ENCODE assay signal across 21 mouse cellular contexts in the genomic region with DNA sequence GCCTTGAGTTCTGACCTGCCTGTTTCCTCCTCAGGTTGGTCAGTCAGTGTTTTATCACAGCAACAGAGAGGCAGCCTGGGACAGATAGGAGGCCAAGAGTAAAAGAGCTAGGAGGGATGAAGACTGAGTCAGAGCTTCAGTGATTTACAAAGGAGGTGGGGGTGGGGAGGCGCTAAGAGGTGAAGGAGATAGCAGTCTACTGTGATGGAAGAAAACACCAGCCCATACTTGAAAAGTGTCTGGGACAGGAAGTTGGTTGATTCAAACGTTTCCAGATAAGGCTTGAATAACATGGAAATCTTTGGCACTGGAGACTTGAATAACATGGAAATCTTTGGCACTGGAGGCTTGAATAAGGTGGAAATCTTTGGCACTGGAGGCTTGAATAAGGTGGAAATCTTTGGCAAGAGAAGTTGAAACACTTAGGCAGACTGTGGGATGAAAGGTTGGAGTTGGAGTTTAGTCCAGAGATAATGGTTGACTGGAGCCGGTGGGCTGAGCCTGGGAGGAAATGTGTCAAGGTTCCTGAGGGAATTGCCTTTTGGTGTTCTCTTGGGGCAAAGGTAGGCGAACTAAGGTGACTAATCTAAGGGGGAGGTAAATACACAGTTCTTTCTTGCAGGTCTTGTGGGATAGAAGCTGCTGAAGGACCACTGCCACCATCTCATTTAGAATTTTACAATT. TPM values are rescaled to one million over a fixed set of nuclear protein-coding genes. Genes with fewer than 3 reads are reported as not detected.
A peak's percentile ranks its signal among the peaks of the same experiment; 100 is the strongest.
DNase-seq lines count a peak whose midpoint lies in the region; ATAC-seq and TF ChIP-seq lines count a peak whose summit lies in the region.
"Had no signal": no experiment of that assay in that cellular context is flagged by ENCODE, and none has a peak within 500 bp of the region (broad histone marks: within the 10 kb centered on the region; RNA-seq: fewer than 3 reads in every experiment).

No protein-coding gene starts in this region.

- no peaks in the 10 kb centered on the region for H3K79me2 ChIP-seq in heart, adult 2 months (replicated peaks; ENCODE audit: control insufficient read depth, insufficient read depth, low read length)
- H3K79me2 ChIP-seq in MEL (ENCODE audit: control insufficient read depth, insufficient read depth, low read length, poor library complexity): peaks cover 6% of the 10 kb centered on the region

- 19% methylated on average over 4 of the region's 4 CpGs for WGBS in heart, postnatal 0 days
- 31% methylated on average over 4 of the region's 4 CpGs for WGBS in heart, adult 2 months
- WGBS in kidney, embryonic 16.5 days: 48% methylated on average over 4 of the region's 4 CpGs

- intact Hi-C loops in heart, adult 2 months (cut with DNase I): no loop called here

- H3K4me1 ChIP-seq in heart, postnatal 0 days (ENCODE audit: control insufficient read depth, insufficient read depth): 0 out of 2 replicates have a peak, but pooled peaks cover 7% of the 10 kb centered on the region
- H3K4me1 ChIP-seq in heart, adult 2 months (ENCODE audit: control insufficient read depth, insufficient read depth, low read length): no peaks in the 10 kb centered on the region
- H3K4me1 ChIP-seq in kidney, embryonic 16.5 days (ENCODE audit: insufficient read depth, low read length): peaks cover 5% of the 10 kb centered on the region; the same call in 1 of the 2 replicates
- H3K4me1 ChIP-seq in MEL (ENCODE audit: control insufficient read depth in 1 of 2, insufficient read depth in 2 of 2, low read length in 2 of 2): peaks cover 4 to 25% of the 10 kb centered on the region in 2 experiments; a peak in 3 of 4 replicates
- H3K4me1 ChIP-seq: embryonic facial prominence, embryonic 12.5 days had no signal

- peak; percentile 14 for DNase-seq in heart, postnatal 0 days (ENCODE audit: low spot score)
- no peak for DNase-seq in heart, adult 2 months
- DNase-seq in kidney, adult 9 months: peak; percentile 69
- peak; percentile 64 for DNase-seq in MEL (ENCODE audit: low read depth, low spot score)
- peak; percentile 76 for DNase-seq in yolk sac, embryonic 10.5 days (ENCODE audit: low spot score)
- no peak for DNase-seq in frontal cortex, postnatal 25 days (ENCODE audit: low spot score in 2 of 2)
- DNase-seq: adrenal gland, postnatal 10 days; B cell, adult 2 months; cerebellum, adult 11 months; cerebellum, adult 8-10 months; cerebellum, postnatal 14 days; embryo, embryonic 11 days; gastrocnemius, postnatal 10 days had no signal

- TF ChIP-seq EP300 in heart, postnatal 0 days (IDR thresholded peaks at IDR 0.05; ENCODE audit: low read depth): no peak
- TF ChIP-seq EP300 in heart, adult 2 months (IDR thresholded peaks at IDR 0.05; ENCODE audit: insufficient read depth, low read depth, low read length): no peak
- peak in 1 of 2 experiments; percentile 53; a peak in 1 of 4 replicates for TF ChIP-seq EP300 in MEL (IDR thresholded peaks at IDR 0.05; ENCODE audit: low read depth in 1 of 2, low read length in 2 of 2)

- H3K9me3 ChIP-seq in heart, postnatal 0 days (replicated peaks; ENCODE audit: control insufficient read depth, low read length): no peaks in the 10 kb centered on the region
- H3K9me3 ChIP-seq in kidney, embryonic 16.5 days (ENCODE audit: low read length): no peaks in the 10 kb centered on the region
- H3K9me3 ChIP-seq in MEL (replicated peaks; ENCODE audit: insufficient read depth, low read length): no peaks in the 10 kb centered on the region
- H3K9me3 ChIP-seq: embryonic facial prominence, embryonic 12.5 days; forebrain, embryonic 15.5 days; G1E; heart, embryonic 10.5 days; hindbrain, embryonic 13.5 days had no signal

- H3K36me3 ChIP-seq in heart, postnatal 0 days (replicated peaks; ENCODE audit: control insufficient read depth, insufficient read depth, low read length): no peaks in the 10 kb centered on the region
- H3K36me3 ChIP-seq in heart, adult 2 months (ENCODE audit: control insufficient read depth, insufficient read depth, low read length): no peaks in the 10 kb centered on the region
- H3K36me3 ChIP-seq in kidney, embryonic 16.5 days (ENCODE audit: insufficient read depth, low read length): no peaks in the 10 kb centered on the region
- H3K36me3 ChIP-seq in MEL (ENCODE audit: control insufficient read depth in 1 of 2, insufficient read depth in 2 of 2, low read length in 2 of 2): peaks cover 0 to 10% of the 10 kb centered on the region in 2 experiments; a peak in 2 of 4 replicates
- H3K36me3 ChIP-seq: embryonic facial prominence, embryonic 12.5 days; forebrain, embryonic 15.5 days; G1E; heart, embryonic 10.5 days; hindbrain, embryonic 13.5 days had no signal

- no peak overlapping the region for H3K4me2 ChIP-seq in heart, postnatal 0 days (ENCODE audit: low read depth, low read length)
- no peak overlapping the region for H3K4me2 ChIP-seq in kidney, embryonic 16.5 days (replicated peaks; ENCODE audit: low read depth, low read length)
- H3K4me2 ChIP-seq: embryonic facial prominence, embryonic 12.5 days; forebrain, embryonic 15.5 days; hindbrain, embryonic 13.5 days had no signal

- H3K27me3 ChIP-seq in heart, postnatal 0 days (ENCODE audit: control insufficient read depth, insufficient read depth, low read length): no peaks in the 10 kb centered on the region
- no peaks in the 10 kb centered on the region for H3K27me3 ChIP-seq in heart, adult 2 months (ENCODE audit: control insufficient read depth, insufficient read depth, low read length)
- no peaks in the 10 kb centered on the region for H3K27me3 ChIP-seq in kidney, embryonic 16.5 days (ENCODE audit: insufficient read depth, low read length)
- no peaks in the 10 kb centered on the region for H3K27me3 ChIP-seq in MEL (ENCODE audit: control insufficient read depth in 1 of 2, insufficient read depth in 2 of 2, low read length in 2 of 2)
- H3K27me3 ChIP-seq: embryonic facial prominence, embryonic 12.5 days; forebrain, embryonic 15.5 days had no signal

- no peak for TF ChIP-seq CTCF in heart, postnatal 0 days (IDR thresholded peaks at IDR 0.05; ENCODE audit: low read depth)
- no peak for TF ChIP-seq CTCF in heart, adult 2 months (IDR thresholded peaks at IDR 0.05)
- TF ChIP-seq CTCF in MEL (IDR thresholded peaks at IDR 0.05 in 2 of 3, conservative IDR thresholded peaks at IDR 0.05 in 1 of 3; ENCODE audit: control insufficient read depth in 1 of 3, insufficient read depth in 1 of 3, low read depth in 2 of 3, low read length in 3 of 3, poor library complexity in 1 of 3, severe bottlenecking in 1 of 3): no peak

- no peak for TF ChIP-seq POLR2A in heart, adult 2 months (IDR thresholded peaks at IDR 0.05; ENCODE audit: insufficient read depth, low read depth, low read length)
- no peak for TF ChIP-seq POLR2A in MEL (IDR thresholded peaks at IDR 0.05; ENCODE audit: control insufficient read depth in 1 of 2, insufficient read depth in 1 of 2, low read depth in 1 of 2, low read length in 2 of 2, poor library complexity in 1 of 2)

- no peak for TF ChIP-seq RAD21 in MEL (IDR thresholded peaks at IDR 0.05; ENCODE audit: low read depth, low read length)

- no peak for ATAC-seq in heart, postnatal 0 days (ENCODE audit: insufficient read depth, low read depth)
- ATAC-seq in kidney, embryonic 16.5 days (ENCODE audit: low FRiP score, low TSS enrichment): no peak
- ATAC-seq: CD4-positive, CD25-positive, alpha-beta regulatory T cell, adult 4 months; forebrain, embryonic 15.5 days; hindbrain, postnatal 0 days had no signal

- H3K4me3 ChIP-seq in heart, postnatal 0 days (ENCODE audit: low read depth, low read length): no peak overlapping the region
- H3K4me3 ChIP-seq in heart, adult 2 months: no peak overlapping the region
- H3K4me3 ChIP-seq in kidney, embryonic 16.5 days (ENCODE audit: low read length): no peak overlapping the region
- H3K4me3 ChIP-seq in MEL (ENCODE audit: control insufficient read depth in 1 of 2, insufficient read depth in 1 of 2, low read depth in 2 of 2, low read length in 2 of 2): no peak overlapping the region
- H3K4me3 ChIP-seq: embryonic facial prominence, embryonic 12.5 days; forebrain, embryonic 15.5 days; heart, embryonic 10.5 days; hindbrain, embryonic 13.5 days had no signal

- H3K27ac ChIP-seq in heart, postnatal 0 days (ENCODE audit: low read depth): no peak overlapping the region
- H3K27ac ChIP-seq in heart, adult 2 months: no peak overlapping the region
- no peak overlapping the region for H3K27ac ChIP-seq in kidney, embryonic 16.5 days (ENCODE audit: low read length)
- no peak overlapping the region for H3K27ac ChIP-seq in MEL (ENCODE audit: control insufficient read depth, low read depth, low read length)
- H3K27ac ChIP-seq: embryonic facial prominence, embryonic 12.5 days; forebrain, embryonic 15.5 days; heart, embryonic 10.5 days; hindbrain, embryonic 13.5 days; hindbrain, postnatal 0 days had no signal

- H3K9ac ChIP-seq in heart, postnatal 0 days (replicated peaks; ENCODE audit: low read depth, low read length): no peak overlapping the region
- no peak overlapping the region for H3K9ac ChIP-seq in heart, adult 2 months (ENCODE audit: low read depth, low read length)
- no peak overlapping the region for H3K9ac ChIP-seq in kidney, embryonic 16.5 days (replicated peaks; ENCODE audit: low read length)
- H3K9ac ChIP-seq in MEL (ENCODE audit: control insufficient read depth, low read depth, low read length, poor library complexity, severe bottlenecking): no peak overlapping the region
- H3K9ac ChIP-seq: embryonic facial prominence, embryonic 12.5 days; forebrain, embryonic 15.5 days; hindbrain, embryonic 13.5 days had no signal

TF ChIP-seq in MEL, 35 proteins besides CTCF, POLR2A, EP300 and RAD21 (continues in another document):
- TF ChIP-seq USF1 (IDR thresholded peaks at IDR 0.05; ENCODE audit: low read depth, low read length): no peak

RNA-seq across cellular contexts. Expression of gene Ppm1d, which starts 4.3 kb away (rescaled TPM):
- 17.3 and 18.4 TPM in 2 replicates for total RNA-seq in heart, postnatal 0 days (2014; rRNA removed; ENCODE audit: low replicate concordance)
- 8.2 and 8.8 TPM in 2 replicates for polyA plus RNA-seq in heart, postnatal 0 days (2015; fragmentation: Nextera tagmentation; extraction: Ambion mirVana)
- total RNA-seq in heart, adult 2 months (2021): 10 to 100 TPM in 1 of 2 experiments, 1 to 10 TPM in 1; 6.8 to 10.2 TPM
- 2.9 and 5.7 TPM in 2 replicates for polyA plus RNA-seq in heart, adult 2 months (2012; rRNA removed)
- polyA plus RNA-seq in kidney, embryonic 16.5 days (2015; fragmentation: Nextera tagmentation; extraction: Ambion mirVana): 14.5 and 17.8 TPM in 2 replicates
- total RNA-seq in MEL (2012; rRNA removed): 13.3 and 14.9 TPM in 2 replicates
- polyA plus RNA-seq in MEL (2012; ENCODE audit: insufficient read depth in 1 of 2, insufficient read length in 2 of 2, low read depth in 1 of 2, low replicate concordance in 2 of 2, missing spikeins in 1 of 2): 10 to 100 TPM in 1 of 2 experiments, not detected in 1; 15.5 TPM

RNA-seq across cellular contexts. Expression of gene Bcas3, which starts 46.2 kb away (rescaled TPM):
- 31.0 and 37.4 TPM in 2 replicates for total RNA-seq in heart, postnatal 0 days (2014; rRNA removed; ENCODE audit: low replicate concordance)
- 18.5 and 20.1 TPM in 2 replicates for polyA plus RNA-seq in heart, postnatal 0 days (2015; fragmentation: Nextera tagmentation; extraction: Ambion mirVana)
- total RNA-seq in heart, adult 2 months (2021): 10 to 100 TPM; 36.0 to 40.4 TPM
- polyA plus RNA-seq in heart, adult 2 months (2012; rRNA removed): 23.0 and 26.6 TPM in 2 replicates
- 34.7 and 35.0 TPM in 2 replicates for polyA plus RNA-seq in kidney, embryonic 16.5 days (2015; fragmentation: Nextera tagmentation; extraction: Ambion mirVana)
- total RNA-seq in MEL (2012; rRNA removed): 5.9 and 8.6 TPM in 2 replicates
- 10 to 100 TPM in 1 of 2 experiments, not detected in 1; 14.7 TPM for polyA plus RNA-seq in MEL (2012; ENCODE audit: insufficient read depth in 1 of 2, insufficient read length in 2 of 2, low read depth in 1 of 2, low replicate concordance in 2 of 2, missing spikeins in 1 of 2)

Comparison
In these comparisons a context has a peak if more than half of its experiments do, and no peak if none do; other contexts are left out.
1. DNase-seq: peak in heart, postnatal 0 days (single experiment), kidney, adult 9 months (single experiment), MEL (single experiment) and yolk sac, embryonic 10.5 days (single experiment); none in heart, adult 2 months (0 of 2) and frontal cortex, postnatal 25 days (0 of 2).